Mouse (Mus musculus) heart, postnatal 4 days (tissue): Measurements from ENCODE around the gene Nifk. TPM values are rescaled to one million over a fixed set of nuclear protein-coding genes. Genes with fewer than 3 reads are reported as not detected.
A peak's percentile ranks its signal among the peaks of the same experiment; 100 is the strongest.

Experiments used
- DNase-seq: peaks from one replicate; pipeline ENCODE4 v3.0.0; 2021
- total RNA-seq, 2 experiments: library from RNA; stranded (reverse); gene quantifications; 2 replicates each; pipeline ENCODE4 v1.2.3; 2021

The Nifk gene
- total RNA-seq = 10 to 100 TPM; 24.5 to 24.8 TPM

DNA sequence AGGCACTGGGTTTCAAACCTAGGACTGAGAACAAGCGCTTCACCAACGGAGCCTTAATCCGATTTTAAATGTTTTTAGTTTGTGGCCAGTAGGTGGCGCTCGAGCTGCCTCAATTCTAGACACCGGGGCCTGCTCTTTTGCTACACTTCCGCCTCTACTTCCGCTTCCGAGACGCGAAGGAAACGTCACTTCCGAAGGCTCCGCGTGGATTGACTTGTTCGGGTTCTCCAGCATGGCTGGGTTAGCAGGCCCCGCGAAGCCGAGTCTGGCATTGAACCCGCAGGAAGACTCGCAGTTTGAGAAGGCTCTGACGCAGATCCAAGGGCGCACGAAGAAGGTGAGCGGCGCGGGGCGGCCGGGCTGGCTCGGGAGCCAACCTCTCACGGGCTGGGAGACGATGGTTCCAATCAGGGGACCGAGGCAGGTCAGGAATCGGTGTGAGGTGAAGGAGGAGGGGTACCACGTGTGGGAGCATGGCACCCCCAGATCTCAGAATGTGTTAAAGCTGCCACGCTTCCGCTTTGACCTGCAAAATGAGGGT is at the start of gene Nifk:
Gene Nifk (plus strand): TSS at position 179 of the 541 bp plus-strand sequence.
- peak; percentile 93 for DNase-seq

DNA sequence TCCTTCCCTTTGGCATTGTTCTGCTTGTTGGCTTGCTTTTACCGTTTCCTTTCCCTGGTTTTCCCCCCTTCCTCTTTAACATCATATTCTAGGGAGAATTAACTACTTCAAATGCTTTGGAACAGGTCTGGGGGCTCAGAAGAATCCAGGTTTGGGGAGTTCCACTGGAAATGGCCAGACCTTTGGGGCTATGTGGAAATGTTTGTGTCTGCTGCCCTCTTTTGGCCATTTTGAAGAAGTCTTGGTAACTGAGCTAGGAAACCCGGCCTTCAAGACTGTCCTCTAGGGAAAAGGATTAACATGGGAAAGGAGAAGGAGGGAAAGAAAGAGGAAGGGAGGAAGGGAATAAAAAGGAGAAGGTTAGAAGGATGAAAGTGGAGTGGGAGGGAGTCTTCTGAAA is 46.5 kb upstream of the Nifk start:
- DNase-seq = peak; percentile 10

DNA sequence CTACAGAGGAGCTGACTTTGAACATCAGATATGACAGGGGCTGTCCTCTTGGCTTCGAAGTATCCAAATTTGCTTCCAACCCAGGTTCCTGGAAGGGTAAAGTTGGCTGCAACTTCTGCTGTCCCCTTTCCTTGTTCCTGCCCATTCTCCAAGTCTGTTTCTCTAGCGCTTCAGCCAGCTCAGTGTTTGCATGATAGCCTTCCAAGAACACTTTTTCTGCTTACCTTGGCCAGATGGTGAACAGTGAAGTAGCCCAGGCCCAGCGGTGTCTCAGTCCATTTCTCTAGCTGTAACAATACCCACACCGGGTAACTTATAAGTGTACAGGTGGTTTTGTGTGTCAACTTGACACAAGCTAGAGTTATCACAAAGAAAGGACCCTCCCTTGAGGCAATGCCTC is 29.3 kb upstream of the Nifk start:
- DNase-seq = no peak

DNA sequence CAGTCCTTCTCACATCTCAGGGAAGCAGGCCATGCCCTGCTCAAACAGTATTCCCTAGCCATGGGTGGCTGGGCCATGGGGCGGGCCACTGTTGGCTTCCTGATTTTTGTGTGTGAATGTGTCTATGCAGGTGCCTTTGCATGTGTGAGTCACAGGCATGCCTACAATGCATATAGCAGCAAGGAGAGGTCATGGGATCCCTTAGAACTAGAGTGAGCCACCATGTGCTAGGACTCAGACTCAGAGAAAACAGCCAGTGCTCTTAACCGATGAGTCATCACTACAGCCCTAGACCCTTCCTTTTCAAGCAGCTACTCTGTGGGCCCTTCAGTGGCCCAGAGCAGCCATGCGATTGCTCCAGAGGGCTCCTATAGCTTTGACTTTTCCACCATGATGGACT is 27.4 kb upstream of the Nifk start:
- DNase-seq = no peak

DNA sequence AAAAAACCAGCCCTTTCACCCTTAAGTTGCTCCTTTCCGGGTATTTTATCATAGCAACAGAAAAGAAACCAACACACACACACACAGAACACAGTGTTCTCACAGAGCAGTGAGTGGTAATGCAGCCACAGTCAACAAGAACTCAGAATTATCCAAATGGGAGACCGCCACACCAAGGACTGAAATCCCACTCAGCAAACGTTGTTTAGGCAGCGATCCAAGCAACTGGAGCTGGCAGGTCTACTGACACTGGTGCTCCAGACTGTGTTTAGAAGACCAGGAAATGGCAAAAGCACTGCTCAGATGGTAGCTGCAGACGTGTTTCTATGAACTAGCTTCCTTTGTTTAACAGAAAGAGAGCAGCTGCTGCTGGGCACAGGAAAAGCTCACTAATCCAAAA is 26.8 kb upstream of the Nifk start:
- no peak for DNase-seq

DNA sequence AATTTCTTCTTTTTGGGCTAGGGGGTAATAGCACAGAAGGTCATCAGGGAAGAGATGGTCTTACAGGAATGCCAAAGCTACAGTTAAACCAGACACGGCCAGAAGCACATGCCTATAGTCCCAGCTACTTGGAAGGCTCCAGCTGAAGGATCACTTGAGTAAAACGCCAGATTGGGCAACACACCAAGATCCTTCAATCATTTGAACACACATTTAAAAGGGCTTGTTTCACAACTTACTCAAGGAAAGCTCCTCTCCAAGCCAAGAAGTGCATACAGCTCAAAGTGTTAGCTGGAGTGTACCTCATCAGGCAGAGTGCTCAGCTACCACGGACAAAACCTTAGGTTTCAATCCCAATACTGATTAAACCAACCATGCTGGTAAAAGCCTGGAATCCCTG is 25.0 kb upstream of the Nifk start:
- DNase-seq = no peak

DNA sequence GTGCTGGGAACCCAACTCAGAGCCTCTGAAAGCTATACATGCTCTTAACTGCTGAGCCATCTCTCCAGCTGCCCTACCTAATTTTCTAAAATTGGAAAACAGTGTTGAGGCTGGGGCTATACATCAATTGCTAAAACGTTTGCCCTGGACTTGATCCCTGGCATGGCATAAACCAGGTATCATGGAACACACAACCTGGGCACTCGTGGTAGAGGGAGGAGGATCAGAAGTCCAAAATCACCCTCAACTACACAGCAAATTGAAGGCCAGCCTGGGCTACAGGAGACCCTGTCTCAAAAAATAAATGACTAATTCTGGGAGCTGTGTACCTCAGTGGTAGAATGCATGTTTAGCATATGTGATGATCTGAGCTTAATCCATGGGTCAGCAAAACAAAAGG is 23.9 kb upstream of the Nifk start:
- no peak for DNase-seq

DNA sequence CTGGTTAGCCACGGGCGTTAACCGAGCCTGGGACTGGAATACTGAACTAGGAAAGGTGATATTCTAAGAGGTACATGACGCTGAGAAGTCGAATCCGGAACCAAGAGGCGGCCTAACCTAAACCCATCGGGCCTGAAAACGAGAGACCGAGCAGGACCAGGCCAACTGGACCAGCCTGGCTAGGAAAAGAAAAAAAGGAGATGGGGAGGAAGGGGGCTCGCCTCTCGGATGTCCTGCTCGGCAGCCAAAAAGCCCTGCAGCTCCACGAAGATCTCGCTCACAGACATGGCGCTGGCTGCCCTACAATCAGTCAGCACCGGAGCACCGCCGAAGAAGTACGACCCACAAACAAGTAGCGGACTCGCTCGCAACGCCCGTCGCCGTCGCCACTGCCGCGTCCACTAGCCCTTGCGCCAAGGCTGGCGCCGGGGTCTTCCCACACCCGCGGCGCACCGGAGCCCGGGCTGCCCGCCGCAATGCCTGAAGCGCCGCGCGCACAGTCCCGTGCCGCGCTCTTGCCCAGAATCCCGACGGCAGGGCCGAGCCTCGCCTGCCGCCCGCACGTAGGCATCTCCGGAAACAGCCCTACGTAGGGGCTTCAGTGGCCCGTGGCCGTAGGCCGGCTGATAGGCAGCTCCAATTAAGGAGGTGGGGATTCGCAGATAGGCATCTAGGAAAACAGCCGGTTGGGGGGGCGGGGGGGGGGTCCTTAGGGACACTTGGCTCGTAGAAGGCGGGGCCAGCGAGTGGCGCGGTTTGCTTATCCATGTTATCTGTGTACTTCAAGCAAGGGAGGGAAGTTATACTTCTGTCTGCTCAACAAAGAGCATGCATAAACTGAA is 10.6 kb upstream of the Nifk start:
- peak; percentile 89 for DNase-seq

DNA sequence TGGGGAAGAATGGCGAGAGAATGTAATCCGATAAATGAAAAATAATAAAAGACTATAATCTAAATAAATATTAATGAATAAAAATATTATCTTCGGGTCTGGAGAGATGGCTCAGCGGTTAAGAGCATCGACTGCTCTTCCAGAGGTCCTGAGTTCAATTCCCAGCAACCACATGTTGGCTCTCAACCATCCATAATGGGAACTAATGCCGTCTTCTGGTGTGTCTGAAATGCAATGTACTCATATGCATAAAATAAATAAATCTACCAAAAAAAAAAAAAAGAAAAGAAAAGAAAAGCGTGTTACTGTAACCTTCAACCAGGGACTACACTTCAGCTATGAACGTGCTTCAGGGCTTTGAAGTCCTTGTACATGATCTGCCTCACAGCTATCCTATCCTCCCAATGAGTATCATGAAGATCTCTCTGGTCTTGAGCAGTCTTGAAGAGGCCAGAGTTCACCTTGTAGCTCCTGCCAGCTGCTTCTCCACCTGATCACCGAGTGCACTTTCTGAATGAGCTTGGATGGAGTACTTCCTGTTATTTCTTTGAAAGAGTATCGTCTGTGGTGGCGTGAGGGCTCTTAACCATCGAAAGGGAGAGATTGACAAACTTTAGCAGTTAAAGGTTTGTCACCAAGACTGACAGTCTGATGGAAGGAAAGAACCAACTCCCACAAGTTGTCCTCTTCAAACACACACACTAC is 9.9 kb upstream of the Nifk start, which contains the start of gene Tsn:
Gene Tsn (minus strand): TSS at position 118 of the 705 bp plus-strand sequence.
- DNase-seq = no peak

DNA sequence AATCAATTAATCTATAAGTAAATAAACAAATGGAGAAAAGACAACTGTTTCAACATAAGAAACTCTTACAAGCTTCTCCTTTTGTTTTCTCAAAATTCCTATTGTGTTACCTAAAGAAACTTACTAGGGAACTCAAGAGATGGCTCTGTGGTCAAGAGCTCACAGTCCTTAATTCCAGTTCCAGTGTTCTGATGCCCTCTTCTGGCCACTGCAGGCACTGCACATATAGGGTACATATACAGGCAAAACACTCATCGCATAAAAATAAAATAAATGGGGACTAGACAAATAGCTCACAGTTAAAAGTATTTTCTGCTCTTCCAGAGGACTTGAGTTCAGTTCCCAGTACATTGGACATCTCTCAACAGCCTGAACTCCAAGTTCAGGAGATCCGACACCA is 943 bp upstream of the Nifk start:
- DNase-seq = peak; percentile 39

DNA sequence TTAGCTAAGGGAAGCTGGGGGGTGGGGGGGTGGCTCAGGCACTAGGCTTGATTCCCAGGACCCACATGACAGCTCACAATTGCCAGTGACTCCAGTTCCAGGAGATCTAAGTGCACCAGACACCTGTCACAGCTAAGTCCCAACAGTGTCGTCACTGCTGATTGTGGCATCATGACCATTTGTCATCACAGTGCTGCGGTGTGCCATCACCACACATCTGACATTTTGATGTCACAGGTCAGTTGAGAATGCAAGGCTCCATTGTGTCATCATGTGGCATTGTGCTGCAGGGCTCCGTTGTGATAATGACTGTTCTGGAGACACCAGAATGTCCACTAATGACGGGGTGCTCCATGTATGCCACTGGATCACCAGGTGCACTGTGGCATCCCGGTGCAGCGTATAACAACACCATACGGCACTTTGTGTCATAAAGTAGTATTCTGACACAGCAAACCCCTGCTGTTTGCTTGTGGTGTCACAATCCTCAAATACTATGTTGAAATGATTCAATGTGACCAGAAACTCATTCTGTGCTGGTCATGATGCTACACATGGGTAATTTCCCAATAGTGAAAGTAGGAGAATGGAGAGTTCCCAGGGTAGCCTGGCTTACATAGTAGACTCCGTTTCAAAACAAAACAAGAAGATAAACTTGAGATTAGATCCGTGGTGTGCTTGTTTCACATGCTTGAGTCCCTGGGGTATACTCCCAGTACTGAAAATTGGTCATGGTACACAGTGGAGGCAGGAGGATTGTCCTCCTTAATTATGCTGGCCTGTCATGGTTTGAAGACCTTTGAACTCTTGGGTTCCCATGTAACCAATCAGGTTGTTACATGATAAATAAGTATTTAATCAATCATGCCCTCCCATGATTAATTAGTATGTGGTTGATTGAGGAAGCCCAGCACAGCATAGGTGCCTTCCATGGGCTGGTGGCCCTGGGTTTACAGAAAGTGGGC is 13.4 kb downstream of the Nifk start:
- no peak for DNase-seq

DNA sequence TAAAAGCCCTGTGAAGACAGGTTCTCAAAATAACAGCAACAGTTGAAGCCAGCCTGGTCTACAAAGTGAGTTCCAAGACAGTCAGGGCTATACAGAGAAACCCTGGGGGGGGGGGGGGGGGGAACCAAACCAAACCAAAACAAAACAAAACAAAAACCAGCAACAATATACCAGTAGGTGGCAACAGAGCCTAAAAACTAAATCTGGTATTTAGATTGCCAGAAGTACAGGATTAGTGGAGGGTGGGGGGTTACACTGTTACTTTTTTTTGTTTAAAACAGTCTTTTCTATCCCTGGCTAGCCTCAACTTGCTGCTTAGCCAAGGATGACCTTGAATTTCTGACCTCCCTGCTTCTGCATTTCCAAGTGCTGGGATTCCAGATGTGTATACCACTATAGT is 14.2 kb downstream of the Nifk start:
- DNase-seq = no peak

DNA sequence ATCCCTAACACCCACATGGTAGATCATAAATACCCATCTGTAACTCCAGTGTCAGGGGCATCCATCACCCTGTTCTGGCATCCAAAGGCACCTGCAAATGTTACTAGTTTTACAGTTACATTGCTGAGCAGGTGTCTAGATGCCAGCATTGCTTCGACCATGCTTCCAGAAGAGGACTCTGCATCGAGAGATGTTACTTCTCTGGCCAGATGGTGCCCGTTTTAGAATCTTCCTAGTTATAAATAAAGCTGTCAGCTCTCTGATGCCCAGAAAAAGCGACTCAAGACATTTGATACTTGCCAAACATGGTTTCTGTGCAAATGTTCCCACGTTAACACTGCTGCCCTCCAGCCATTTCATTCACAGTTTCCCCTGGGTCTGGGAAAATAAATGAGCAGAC is 16.3 kb downstream of the Nifk start:
- DNase-seq = no peak

DNA sequence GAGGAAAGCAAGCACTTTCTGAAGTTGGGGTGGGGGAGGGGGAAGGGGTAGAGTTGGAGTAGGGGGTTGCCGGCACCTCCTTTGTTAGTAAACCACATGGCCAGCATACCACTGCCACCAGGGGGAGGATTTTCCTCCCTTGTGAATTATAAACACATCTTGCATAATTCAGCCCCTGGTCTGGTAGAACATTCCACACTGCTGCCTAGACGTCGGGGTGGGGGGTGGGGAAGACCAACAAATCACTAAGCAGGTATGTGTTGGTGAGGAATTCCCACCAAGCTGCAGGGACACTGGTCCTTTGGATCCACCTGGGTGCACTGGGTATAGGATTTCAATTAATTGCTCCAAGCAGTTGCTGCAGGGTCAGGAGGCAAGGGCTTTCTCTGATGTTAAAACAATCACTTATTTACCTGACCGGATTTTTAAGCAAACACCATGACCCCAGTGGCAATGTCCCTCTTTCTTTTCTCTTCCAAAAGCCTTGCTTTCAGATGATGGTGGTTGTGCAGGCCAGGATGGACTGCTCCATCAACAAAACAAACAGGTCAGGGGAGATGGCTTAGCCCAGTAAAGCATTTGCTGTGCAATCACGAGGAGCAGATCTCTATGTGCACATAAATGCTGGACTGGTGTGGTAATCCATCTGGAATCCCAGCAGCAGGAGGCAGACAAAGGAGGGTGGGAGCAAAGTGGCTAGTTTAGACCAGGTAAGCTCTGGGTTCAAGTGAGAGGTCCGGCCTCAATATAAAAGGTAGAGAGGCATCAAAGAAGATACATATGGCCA is 22.2 kb downstream of the Nifk start:
- DNase-seq = no peak

DNA sequence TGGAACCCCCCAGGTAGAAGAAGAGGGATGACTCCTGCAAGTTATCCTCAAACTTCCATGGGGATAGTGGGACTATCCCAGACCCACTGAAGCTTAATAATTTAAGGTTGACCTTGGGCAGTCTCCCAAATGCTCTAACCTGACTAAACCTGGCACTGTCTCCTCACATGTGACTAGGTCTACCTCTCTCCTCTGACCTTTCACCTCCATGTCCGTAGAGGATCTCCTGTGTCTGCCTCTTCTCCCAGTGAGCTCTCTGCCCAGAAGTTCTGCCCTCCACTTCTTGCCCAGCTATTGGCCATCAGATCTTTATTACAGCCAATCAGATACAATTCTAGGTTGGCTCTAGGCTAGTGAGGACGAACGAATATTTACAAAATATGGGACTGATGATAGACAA is 28.3 kb downstream of the Nifk start:
- DNase-seq = no peak

DNA sequence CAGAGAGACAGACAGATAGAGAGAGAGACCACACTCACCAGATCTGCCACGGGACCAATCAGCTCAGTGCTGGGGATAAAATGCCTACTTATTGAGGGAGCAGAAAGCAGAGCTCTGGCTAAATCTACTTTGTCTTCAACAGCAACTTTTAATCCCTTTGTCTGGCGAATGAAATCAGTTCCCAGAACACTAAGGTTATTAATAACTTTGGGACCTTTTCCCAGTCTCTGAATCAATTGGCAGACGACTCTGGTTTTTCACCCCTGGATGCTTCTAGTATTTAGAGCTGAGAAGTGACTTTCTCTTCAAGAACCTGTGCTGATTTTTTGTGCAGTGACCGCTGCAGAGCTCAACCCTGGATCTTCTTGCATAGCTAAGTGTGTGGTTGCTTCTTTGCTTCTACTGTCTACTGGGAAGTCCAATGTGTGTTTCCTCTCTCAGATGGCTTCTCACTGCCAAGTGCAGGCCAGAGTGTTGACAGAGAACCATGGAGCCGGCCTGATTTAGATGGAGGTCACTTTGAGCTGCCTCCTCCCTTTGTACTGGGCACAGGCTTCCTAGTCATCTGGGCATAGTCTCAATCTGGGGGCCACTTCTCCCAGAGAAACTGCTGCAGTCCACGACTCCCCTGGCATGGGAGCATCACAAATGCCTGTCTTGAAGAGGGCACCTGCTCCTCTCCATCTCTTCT is 37.6 kb downstream of the Nifk start:
- DNase-seq = peak; percentile 58

DNA sequence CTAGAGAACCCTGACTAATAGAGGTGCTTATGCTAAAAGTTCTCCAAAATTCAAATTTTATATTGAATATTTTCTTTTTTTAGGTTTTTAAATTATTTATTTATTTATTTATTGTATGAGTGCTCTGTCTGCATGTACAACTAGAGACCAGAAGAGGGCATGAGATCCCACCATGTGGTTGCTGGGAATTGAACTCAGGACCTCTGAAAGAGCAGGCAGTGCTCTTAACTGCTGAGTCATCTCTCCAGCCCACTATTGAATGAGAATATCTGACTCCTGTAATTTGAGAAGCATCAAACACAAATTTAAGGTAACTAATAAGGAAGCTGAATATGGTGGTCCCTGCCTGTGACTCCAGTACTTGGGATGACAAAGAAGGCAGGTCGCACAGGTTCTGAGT is 46.3 kb downstream of the Nifk start:
- no peak for DNase-seq

DNA sequence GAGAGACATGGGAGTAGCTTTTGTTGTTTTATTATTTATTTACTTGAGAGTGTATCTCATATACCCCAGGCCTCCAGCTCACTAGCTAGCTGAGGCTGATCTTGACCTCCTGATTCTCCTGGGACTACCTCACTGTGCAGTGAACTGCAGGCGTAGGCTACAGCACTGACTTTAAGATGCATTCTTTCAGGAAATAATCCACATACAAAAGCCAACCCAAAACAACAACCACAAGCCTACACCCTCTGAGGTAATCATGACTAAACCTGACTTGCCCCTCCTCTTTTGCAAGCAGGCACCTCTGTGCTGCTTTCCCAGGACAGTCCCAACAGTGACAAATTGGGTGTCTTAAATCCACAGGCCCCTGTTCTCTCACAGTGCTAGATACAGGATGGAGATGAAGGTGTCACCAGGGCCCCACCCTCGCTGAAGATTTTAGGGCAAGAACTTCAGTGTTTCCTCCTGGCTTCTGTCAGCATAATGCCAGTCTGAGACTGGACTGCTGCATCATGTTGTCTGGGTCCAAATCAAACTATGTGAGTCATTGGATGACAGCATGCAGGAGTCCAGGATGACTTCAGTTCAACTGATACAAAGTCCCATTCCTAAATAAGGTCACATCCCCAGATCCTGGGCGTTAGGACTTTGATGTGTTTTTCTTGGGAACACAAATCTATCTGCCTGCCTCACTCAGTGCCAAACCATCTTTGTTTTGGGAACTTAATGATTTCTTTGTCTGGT is 47.3 kb downstream of the Nifk start:
- DNase-seq = no peak

DNA sequence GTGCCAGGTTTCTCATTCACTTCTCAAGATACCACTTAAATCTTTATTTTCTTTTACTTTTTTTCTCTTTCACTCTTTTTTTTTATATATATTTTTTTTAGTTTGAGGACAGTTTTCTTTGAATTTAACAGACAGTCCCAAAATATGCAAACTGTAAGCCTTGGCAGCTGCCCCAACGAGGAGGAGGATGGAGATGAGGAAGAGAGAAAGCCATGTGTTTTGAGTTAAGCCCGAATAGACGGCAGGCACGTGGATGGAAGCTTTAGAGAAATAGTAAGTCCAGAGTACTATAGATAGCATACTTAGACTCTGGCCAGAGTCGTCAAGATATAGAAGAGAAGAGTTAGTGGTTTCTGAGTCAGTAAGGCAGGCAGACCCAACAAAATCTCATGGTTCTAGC is 56.1 kb downstream of the Nifk start:
- DNase-seq = no peak

DNA sequence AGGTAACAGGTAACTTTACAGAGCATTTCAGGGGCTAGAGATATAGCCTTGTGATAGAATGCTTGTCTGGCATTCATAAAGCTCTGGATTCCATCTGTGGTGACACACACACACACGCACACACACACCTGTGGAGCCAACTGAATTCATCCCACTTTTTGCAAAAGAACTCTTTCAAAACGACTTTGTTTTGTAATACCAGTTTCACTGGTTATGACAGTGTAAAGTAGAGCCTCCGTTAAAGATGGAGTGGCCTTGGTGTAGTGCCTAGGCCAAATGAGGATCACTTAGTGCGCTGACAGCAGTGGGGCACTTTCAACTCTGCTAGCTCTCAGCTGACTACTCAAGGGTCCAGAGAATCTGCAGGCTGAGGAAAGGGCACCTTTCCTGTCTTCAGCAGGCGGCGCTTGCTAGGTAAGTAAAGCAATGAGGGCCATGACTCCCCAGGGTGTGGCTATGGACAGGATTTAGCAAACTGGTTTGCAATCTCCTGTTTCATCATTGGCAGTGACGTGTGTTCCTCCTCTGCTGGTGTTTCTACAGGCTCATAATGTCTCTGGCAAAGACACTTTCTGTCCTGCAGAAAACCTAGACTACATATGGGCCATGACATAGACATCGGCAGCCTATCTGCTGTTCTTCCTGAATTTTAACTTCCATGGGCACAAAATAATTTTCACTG is 58.6 kb downstream of the Nifk start:
- DNase-seq = no peak
